Mouse (Mus musculus): ENCODE data around the gene Zfp973. TPM values are rescaled to one million over a fixed set of nuclear protein-coding genes. Genes with fewer than 3 reads are reported as not detected.
"Not testable (repeated sequence)": the region's sequence is repeated elsewhere in the genome, so short reads cannot be mapped to it uniquely, and the experiment has no call there.

Gene Zfp973
- total RNA-seq (2015) (21.3 and 27.3 TPM in 2 replicates), total RNA-seq (2017) (10.1 and 12.3 TPM in 2 replicates)

- not testable (repeated sequence) for ATAC-seq (replicated peaks; ENCODE audit: poor library complexity)
Measured at GRCm38 (mm10) chr2:176670222-176670621, at the start of gene Zfp973. Zfp973 (plus strand) TSS chr2:176670522.

GRCm38 (mm10) chr2:176636244-176636643 is 34.1 kb upstream of the Zfp973 start, which contains the start of gene Gm14308:
Gm14308 (minus strand) TSS chr2:176636344.
- ATAC-seq (replicated peaks; ENCODE audit: poor library complexity), result not testable (repeated sequence)

- not testable (repeated sequence) for ATAC-seq (replicated peaks; ENCODE audit: poor library complexity)
Measured at GRCm38 (mm10) chr2:176708051-176708450, 37.7 kb downstream of the Zfp973 start, which contains the start of gene Gm14305. Gm14305 (plus strand) TSS chr2:176708328.

Other genes with a start within 250 kb of the Zfp973 start
- gene Gm14435, start 246.9 kb upstream of the Zfp973 start, total RNA-seq (2015), result 5.8 and 10.1 TPM in 2 replicates
- 0.37 TPM in 1 of 2 replicates, not detected in the other for gene Gm14435, start 246.9 kb upstream of the Zfp973 start, total RNA-seq (2017)
- gene Gm14434, start 183.7 kb upstream of the Zfp973 start, total RNA-seq (2015), result 2.7 TPM in 1 of 2 replicates, not detected in the other
- gene Gm14434, start 183.7 kb upstream of the Zfp973 start, total RNA-seq (2017), result 5.4 and 6.8 TPM in 2 replicates
- not detected in 2 replicates for gene Zfp967, start 149.5 kb upstream of the Zfp973 start, total RNA-seq (2015)
- not detected in 2 replicates for gene Zfp967, start 149.5 kb upstream of the Zfp973 start, total RNA-seq (2017)
- 16.7 and 21.6 TPM in 2 replicates for gene Gm14308, start 34.2 kb upstream of the Zfp973 start, total RNA-seq (2015)
- gene Gm14308, start 34.2 kb upstream of the Zfp973 start, total RNA-seq (2017), result 20.0 and 24.2 TPM in 2 replicates
- gene Gm14305, start 37.8 kb downstream of the Zfp973 start, total RNA-seq (2015), result 20.8 and 25.0 TPM in 2 replicates
- 11.5 and 24.3 TPM in 2 replicates for gene Gm14305, start 37.8 kb downstream of the Zfp973 start, total RNA-seq (2017)
- gene Gm14295, start 128.1 kb downstream of the Zfp973 start, total RNA-seq (2015), result 15.9 and 18.9 TPM in 2 replicates
- gene Gm14295, start 128.1 kb downstream of the Zfp973 start, total RNA-seq (2017), result 6.0 and 48.4 TPM in 2 replicates
- gene Gm14408, start 160.6 kb downstream of the Zfp973 start, total RNA-seq (2015), result not detected in 2 replicates
- gene Gm14408, start 160.6 kb downstream of the Zfp973 start, total RNA-seq (2017), result not detected in 2 replicates